Mouse (Mus musculus) right cerebral cortex, adult 2 months (tissue): ENCODE results near the gene Traf4.
A peak's percentile ranks its signal among the peaks of the same experiment; 100 is the strongest.
"Not testable (repeated sequence)": the region's sequence is repeated elsewhere in the genome, so short reads cannot be mapped to it uniquely, and the experiment has no call there.

Experiments used
- DNase-seq, 2 experiments: peaks; one replicate each; pipeline ENCODE4 v3.0.0; 2021 to 2022; ENCODE audit warnings: low spot score in 2 of 2

The Traf4 gene

DNA sequence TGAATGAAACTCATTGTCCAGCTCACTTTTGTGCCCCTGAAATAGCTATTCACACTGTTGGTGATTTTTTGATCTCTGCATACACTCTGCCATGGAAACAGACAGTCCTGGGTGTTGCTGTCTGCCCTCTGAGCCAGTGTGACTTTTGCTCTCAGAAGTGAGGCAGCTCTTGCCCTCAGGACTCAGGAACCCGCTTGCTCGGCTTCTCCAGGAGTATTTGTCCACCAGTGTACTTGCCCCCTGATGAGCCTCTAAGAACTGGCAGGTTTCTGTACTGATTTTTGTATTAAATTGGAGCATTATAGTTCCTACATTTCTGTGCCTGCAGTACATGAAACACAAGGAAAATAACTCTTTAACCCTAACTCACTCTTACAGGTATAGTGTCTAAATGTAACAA is 21.9 kb downstream of the Traf4 start:
- no peak for DNase-seq

DNA sequence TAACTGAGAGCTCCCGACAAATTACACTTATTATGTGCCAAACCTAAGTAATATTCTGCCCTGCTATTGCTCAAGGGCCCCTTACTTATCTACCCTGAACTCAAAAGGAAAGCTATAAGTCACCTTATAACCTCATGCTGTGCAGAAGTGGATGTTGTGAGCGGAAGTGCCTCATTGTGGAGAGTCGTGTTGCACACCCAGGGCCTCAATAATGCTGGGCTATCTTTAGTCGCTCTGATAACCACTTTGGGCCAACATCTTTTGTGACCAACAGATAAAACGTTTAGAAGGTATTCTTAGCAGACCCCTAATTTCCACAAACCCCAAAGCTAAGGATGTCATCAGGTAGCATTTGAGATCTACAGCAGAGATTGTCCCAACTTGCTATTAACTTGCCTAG is 24.7 kb downstream of the Traf4 start:
- no peak for DNase-seq

DNA sequence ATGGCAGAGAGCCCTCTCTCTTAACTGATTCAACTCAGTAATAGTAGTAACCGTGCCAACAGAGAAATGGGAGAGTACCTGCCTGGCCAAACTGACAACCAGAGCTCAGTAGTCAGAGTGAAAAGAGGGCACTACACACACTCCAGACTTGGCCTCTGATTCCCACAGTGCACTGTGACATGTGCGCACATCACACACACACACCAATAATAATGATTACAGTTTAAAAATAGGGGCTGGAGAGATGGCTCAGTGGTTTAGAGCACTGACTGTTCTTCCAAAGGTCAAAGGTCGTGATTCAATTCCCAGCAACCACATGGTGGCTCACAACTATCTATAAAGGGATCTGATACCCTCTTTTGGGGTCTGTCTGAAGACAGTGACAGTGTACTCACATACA is 27.4 kb downstream of the Traf4 start:
- no peak for DNase-seq

DNA sequence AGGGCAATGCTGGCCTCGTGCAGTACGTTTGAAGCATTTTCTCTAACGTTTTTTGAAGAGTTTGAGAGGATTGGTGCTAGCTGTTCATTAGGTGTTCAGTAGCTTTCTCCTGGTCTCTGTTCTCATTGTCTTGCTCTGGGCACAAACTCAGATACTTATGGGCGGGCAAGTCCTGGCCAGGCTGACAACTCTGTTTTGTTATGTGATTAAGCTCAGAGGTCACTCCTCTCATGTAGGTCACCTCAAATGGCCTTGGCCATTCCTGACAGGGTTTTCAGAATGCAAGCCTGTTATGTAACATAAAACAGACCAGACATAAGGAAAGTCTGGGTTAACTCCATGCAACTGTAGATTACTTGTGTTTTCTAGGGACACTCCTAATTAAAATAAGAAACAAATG is 27.8 kb downstream of the Traf4 start:
- DNase-seq: no peak

DNA sequence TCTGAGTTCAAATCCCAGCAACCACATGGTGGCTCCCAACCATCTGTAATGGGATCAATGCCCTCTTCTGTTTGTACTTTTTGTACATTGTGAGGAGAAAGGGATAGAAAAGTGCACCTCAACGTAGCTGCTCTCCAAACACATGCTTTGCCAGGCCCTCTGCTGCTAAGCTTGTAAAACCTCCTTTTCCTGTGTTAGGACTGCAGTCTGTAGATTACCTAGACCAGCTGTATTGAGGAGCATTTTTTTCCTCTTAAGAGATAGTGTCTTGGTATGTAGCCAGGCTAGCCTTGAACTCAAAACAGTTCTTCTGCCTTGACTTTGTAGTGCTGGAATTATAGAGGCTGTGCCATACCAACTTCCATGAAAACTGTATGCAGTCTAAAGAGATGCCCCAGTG is 29.3 kb downstream of the Traf4 start:
- no peak for DNase-seq

DNA sequence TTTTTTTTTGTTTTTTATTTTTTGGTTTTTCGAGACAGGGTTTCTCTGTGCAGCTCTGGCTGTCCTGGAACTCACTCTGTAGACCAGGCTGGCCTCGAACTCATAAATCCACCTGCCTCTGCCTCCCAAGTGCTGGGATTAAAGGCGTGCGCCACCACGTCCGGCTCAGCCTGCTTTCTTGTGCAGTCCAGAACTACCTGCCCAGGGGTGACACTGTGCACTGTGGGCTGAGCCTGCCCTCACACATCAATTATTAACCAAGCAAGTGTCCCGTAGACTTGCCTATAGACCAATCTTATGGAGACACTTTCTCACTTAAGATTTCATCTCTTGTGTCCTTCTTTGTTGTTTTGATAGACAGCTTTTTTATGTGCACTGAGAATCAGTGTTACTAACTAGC is 30.1 kb downstream of the Traf4 start:
- DNase-seq: not testable (repeated sequence)

DNA sequence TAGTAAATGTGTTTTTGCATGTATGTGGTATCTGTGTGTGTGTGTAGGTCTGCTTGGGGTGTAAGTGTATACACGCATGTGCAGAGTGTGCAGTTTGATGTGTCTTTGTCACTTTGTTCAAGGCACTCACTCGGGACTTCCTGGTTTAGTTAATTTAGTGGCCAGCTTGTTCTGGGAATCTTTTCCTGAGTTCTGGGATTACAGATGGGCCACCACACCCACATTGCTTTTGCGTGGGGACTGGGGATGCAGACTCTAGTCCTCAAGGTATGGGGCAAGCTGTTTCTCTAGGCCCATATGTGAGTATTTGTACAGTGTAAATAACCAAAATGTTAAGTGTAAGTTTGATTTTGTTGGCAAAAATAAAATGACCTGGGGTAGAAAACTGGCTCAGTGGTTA is 31.0 kb downstream of the Traf4 start:
- no peak for DNase-seq

DNA sequence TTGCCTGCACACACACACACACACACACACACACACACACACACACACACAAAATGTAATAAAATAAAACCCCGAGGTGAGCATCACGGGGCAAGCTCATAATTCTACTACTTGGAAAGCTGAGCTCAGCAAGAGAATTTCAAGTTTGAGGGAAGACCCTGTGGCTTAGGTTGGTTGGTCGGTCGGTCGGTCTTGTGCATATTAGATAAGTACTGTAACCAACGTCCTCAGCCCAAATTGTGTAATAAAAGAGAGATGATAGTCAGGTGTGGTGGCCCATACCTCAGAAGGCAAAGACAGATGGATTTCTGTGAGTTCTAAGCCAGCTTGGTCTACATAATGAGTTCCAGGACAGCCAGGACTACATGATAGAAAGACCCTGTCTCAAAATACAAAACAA is 31.5 kb downstream of the Traf4 start:
- DNase-seq: no peak

DNA sequence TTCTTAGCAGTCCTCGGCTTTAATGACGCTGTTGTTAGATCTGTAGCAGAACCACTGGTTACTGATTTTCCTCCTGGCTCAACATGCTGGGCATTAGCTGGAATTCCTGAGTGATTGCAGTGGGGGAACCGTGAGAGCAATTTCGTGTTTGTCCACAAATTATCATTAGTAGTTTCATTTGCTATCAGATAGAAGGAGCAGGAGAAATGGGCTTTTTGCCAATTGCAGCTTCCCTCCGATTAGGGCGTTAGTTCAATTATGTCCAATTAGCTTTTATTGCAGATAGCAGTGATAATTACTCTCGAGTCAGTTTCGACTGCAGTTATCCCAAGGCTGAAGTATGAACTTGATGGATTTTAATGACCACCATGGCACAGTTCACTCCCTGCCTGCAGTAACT is 35.9 kb downstream of the Traf4 start:
- DNase-seq: no peak

DNA sequence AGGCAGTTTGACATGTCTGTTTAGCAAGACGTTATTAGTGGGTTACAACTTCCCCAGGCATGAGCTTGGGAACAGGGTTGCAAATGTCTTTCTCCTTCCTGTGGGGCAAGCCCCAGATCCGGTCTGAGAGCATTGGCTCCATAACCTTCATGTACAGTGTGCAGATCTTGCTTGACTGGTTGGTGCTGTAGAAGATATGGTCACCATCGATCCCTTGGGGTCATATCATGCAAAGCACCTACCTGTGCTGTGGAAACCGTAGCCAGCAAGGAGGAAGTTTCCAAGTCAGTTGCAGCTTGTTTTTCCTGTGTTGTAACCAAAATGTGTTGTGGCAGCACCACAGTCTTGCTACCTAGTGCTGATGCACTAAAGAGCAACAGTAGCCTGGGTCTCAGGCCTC is 38.6 kb downstream of the Traf4 start:
- DNase-seq: no peak

DNA sequence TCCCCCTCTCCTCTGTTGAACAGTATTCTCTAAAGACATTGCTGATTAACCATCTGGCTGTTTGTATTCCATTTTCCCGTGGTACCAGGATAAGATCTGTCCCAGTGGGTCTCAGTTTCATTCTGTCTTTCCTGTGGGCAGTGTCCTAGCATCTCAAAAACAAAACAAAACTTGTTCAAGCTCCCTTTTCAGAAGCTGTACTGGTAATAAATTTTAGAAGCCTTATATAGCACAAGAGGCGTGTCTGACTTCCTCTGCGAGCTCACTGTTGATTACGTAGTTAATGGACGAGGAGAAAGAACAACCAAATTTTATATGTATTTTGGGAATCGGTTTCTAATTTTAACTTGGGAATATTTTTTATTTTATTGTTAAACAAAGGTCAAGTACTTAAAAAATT is 39.7 kb downstream of the Traf4 start:
- no peak for DNase-seq

DNA sequence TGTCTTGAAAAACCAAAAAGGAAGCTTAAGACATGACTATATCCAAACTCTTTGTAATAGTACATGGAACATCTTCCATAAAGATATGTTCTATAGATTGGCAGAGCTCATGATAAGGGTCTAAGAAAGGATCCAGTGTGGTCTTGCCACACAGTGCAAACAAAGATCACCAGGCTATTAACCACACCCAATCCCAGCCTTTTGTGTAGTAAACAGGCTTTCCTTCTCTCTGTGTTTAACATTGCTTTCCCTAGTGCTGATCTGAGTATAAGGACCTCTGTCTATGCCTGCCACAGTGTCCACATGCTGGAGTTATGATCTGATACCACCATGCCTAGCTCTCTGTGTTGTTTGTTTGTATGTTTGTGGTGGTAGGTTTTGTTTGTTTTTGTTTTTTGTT is 41.6 kb downstream of the Traf4 start:
- DNase-seq: no peak

DNA sequence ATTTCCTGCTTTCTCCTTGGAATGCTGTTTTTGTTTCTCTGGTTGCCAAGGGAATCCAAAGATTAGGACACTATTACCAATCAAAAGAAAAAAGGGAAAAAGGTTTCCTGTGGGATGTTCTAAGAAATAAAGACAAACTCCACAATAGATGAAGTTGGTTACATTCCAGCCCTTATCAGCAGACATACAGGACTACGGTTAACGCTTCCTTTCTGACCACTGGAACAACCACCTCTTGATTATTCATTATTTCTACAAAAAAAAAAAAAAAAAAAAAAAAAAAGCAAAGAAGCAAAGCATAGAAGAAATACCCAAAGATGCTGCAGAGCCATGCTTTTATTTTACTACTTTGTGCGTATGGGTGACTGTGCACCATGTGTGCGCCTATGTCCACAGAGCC is 42.6 kb downstream of the Traf4 start:
- no peak for DNase-seq

DNA sequence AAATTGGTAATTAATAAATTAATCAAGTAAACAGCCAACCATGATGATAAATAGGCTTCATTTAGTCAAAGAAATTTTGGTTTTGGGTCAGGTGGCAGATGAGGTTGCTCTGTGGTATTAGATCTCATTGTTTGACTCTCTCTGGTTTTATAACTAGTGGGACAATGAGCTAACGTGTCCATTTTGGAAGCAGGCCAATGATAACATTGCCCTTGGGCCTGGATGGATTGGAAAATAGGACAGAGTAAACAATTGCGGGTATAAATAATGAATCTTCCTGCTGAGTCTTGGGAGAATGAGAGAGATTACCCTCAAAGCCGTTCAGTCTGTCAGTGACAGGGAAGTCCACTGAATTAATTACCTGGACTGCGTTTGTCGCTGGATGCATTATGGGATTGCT is 44.2 kb downstream of the Traf4 start:
- DNase-seq: no peak

DNA sequence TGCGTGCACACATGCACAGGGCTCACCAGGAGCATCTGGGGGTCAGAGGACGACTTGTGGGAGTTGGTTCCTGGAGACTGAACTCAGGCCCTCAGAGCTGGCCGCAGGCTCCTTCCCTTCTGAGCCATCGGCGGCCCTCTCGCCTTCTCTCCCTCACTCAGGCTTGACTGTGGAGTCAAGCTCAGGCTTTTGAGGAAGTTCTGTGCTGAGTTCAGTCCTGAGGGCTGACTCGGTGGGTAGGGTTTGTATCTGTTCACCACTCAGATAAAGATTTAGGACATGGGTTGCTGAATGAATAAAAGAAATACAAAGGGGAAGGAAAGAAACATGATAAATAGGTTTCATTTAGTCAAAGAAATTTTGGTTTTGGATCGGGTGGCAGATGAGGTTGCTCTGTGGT is 45.5 kb downstream of the Traf4 start:
- DNase-seq: no peak

DNA sequence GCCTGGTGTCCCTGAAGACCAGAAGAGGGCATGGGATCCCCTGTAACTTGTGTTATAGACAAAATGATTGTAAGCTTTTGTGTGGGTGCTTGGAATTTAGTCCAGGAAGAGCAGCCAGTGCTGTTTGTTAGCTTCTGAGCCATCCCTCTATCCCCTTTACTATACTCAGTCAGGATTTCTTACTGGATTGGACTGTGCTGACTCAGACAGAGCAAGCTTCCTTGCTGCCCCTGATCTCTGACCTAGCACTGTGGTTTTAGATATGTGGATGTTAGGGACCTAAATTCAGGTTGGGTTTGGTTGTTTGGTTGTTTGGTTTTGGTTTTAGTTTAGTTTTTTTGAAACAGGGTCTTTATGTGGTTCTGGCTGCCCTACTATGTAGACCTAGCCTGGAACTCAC is 46.9 kb downstream of the Traf4 start:
- DNase-seq: no peak

DNA sequence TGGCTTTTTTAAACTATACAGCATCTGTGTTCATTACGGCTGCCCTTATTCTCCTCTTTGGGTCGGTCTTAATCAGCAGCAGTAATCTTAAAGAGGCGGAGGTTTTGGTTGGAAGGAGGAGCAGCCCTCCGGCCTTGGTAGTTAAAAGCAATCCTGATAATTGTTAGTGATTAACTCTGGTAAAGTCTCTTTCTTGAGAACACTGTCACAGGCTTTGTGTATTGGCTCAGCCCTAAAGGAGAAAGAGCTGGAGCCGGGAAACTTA is 49.3 kb downstream of the Traf4 start:
- DNase-seq: no peak

DNA sequence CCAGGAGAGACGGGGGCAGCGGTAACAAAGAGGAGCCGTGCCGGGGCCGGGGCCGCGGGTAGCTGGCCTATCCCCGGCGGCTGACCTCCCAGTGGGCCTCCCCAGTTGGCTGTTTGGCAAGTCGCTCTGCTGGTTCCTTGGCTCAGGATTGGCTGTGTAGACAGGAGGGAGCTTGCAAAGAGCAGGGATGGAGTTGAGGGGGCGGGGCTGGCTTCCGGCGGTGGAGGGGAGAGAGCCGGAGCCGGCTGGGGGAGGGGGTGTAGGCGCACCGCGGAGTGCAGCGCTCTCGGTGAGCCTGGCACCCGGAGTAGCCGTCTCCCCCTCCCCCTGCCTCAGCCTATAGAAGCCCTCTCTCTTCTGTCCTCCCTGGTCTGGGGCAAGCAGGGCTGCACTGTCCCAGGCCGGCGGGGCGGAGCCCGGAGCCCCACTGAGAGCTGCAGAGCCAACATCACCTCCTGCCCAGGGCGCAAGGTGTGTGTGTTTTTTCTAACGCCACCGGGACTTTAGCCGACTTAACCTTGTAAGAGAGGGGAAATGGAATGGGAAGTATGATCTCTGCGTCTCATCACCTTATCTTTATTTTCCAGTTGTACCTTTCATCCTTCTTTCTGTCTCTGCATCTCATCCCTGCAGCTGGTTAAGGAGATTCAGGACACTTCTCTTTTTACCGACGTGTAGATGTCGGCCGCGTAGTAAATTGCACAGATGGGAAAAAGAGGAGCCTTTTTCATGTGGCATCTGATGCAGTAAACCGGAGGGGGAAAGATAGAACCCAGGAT is 49.8 kb downstream of the Traf4 start:
- peak; percentile 93 for DNase-seq

DNA sequence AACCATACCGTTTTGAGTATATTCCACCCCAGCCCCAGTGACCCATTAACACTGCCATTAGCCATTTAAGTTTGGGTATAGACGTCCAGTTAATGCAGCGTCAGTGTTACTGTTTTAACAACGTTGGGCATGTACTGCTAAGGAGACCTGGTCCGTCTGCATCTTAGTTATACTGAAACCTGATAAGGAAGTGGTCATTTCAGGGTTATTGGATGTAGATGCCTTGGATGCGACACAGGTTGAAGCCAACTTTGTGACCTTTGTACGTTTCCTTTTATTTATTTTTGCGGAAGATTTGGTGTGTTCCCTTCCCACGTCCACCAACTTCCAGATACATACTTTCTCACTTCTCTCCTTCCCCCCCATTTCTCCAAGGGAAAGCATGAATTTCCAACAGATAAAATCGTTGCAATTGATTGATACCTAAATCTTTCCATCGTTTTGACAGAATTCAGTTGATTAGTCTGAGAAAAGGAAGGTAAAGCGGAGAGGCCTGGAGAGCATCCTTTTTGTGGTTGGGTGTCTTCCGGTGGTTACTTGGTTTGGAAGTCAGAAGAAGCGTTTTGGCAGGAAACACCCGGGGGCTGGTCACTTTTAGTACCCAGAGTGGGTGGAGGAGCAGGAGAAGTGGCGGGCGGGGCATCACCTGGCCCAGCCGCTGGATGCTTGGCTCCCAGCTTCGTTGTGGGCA is 50.6 kb downstream of the Traf4 start:
- no peak for DNase-seq

DNA sequence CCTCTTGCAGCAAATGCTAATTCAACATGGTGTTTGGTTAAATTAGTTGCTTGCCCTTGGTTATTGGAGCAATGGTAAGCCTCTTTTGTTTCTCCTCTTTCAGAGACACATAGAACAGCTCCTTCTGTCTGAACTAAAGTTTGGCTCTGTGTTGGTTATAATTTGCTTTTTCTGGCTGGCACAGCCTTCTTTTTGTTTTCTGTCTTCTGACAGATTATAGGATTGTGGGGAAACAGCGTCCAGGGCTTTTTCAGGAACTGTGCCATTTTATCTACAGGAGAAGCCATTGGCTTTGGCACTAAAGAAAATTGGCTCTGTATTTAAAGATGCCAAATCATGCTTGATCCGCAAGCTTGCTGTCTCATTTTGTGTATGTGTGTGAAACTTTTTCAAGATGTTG is 51.8 kb downstream of the Traf4 start:
- peak in 1 of 2 experiments; percentile 10 for DNase-seq
